Mouse (Mus musculus) heart, embryonic 12.5 days (tissue): Measurements from ENCODE around the gene Crabp2. TPM values are rescaled to one million over a fixed set of nuclear protein-coding genes. Genes with fewer than 3 reads are reported as not detected.

ENCODE experiments used
- ATAC-seq: fragments of 200-750 bp; cut with Nextera tagmentation; 2 replicates; pipeline ENCODE4 v1.8.0; 2017; ENCODE audit warnings: moderate TSS enrichment, moderate library complexity; ENCODE audit not compliant: insufficient number of reproducible peaks, low FRiP score
- H3K27ac ChIP-seq: fragments of 300-500 bp; sonication (generic); 2 replicates; pipeline ENCODE4 v1.5.1; 2016; ENCODE audit warnings: mild to moderate bottlenecking, moderate library complexity; ENCODE audit not compliant: poor library complexity, severe bottlenecking
- H3K27me3 ChIP-seq: fragments of 300-500 bp; sonication (generic); replicated peaks from 2 replicates; pipeline ENCODE4 v1.6.1; 2016; ENCODE audit warnings: mild to moderate bottlenecking, moderate library complexity
- H3K36me3 ChIP-seq: fragments of 300-500 bp; sonication (generic); 2 replicates; pipeline ENCODE4 v1.6.1; 2016; ENCODE audit warnings: mild to moderate bottlenecking, moderate library complexity
- H3K4me1 ChIP-seq: fragments of 300-500 bp; sonication (generic); replicated peaks from 2 replicates; pipeline ENCODE4 v1.6.1; 2016; ENCODE audit warnings: mild to moderate bottlenecking
- H3K4me2 ChIP-seq: fragments of 300-500 bp; sonication (generic); 2 replicates; pipeline ENCODE4 v1.6.1; 2016; ENCODE audit warnings: mild to moderate bottlenecking, moderate library complexity
- H3K4me3 ChIP-seq: fragments of 300-500 bp; sonication (generic); 2 replicates; pipeline ENCODE4 v1.5.1; 2016; ENCODE audit warnings: mild to moderate bottlenecking
- H3K9ac ChIP-seq: fragments of 300-500 bp; sonication (generic); 2 replicates; pipeline ENCODE4 v1.6.1; 2016; ENCODE audit warnings: mild to moderate bottlenecking, moderate library complexity
- H3K9me3 ChIP-seq: fragments of 300-500 bp; sonication (generic); replicated peaks from 2 replicates; pipeline ENCODE4 v1.6.1; 2016; ENCODE audit warnings: mild to moderate bottlenecking, moderate library complexity
- WGBS: fragments of 180-500 bp; shearing (Covaris S2); methylation state at CpG from one replicate; pipeline ENCODE4 v1.1.7; 2016; 5-methylcytosine and 5-hydroxymethylcytosine counted together
- polyA plus RNA-seq: library from polyadenylated mRNA; unstranded; fragments of >200 nt; fragmentation: Nextera tagmentation; extraction: Ambion mirVana; gene quantifications from 2 replicates; pipeline ENCODE4 v1.2.1, GENCODE M21; 2016

Gene Crabp2
- polyA plus RNA-seq, 1 experiment from 2014 or later = 8.0 TPM

DNA sequence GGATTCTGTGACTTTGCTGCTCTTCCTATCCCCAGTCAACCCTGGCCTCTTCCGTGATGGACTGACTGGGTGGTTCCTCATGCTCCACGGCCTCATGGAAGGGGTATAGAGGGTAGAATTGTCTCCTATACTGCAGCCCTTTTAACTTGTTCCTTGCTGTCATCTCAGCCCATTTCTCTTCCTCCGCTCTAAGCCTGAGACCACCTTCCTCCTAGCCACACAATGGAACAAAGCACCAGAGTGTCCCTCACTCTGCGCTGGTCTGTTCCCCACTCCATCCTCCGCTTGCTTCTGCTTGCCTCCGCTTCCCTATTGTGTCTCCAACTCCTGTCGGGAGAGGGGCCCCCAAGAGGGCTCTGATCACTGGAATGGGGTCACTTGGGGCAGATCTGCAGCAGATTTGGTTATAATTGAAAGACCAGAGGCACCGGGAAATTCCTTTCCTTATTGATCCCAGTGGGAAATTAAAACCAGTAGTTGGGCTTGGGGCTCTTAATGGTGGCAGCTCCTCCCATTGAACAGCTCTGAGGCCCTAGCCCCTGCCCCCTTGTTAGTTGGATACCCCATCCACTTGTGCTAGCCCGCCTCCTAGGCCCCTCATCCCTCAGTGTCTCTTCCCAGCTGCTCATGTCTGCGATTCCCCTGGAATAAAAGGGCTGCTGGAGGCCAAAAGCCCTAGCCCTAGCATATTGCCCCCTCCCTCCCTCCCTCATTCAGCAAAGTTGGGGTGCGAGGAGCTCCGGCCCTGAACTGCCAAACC is 2.5 kb upstream of the Crabp2 start:
- Histone ChIP-seq H3K4me1 (peaks cover 60% of the 10 kb centered on the region), H3K36me3 (peaks cover 20% of the 10 kb centered on the region), H3K4me2 (no peak overlapping the region), H3K4me3 (no peak overlapping the region), H3K27ac (no peak overlapping the region), H3K9ac (no peak overlapping the region), H3K27me3 (peaks cover 60% of the 10 kb centered on the region), H3K9me3 (no peaks in the 10 kb centered on the region)
- WGBS = 43% methylated on average over 12 of the region's 12 CpGs
- no peak for ATAC-seq

GRCm38 (mm10) chr3:87946541-87946860 is 2.0 kb upstream of the Crabp2 start:
- Histone ChIP-seq H3K9ac (no peak overlapping the region), H3K4me1 (peaks cover 60% of the 10 kb centered on the region), H3K36me3 (peaks cover 14% of the 10 kb centered on the region), H3K27ac (no peak overlapping the region), H3K4me3 (no peak overlapping the region), H3K4me2 (peak overlapping the region; percentile 79; the same call in 1 of the 2 replicates), H3K27me3 (peaks cover 66% of the 10 kb centered on the region), H3K9me3 (no peaks in the 10 kb centered on the region)
- WGBS = 54% methylated on average over 1 of the region's 1 CpGs
- no peak for ATAC-seq

GRCm38 (mm10) chr3:87947056-87947810 is 1.2 kb upstream of the Crabp2 start:
- Histone ChIP-seq H3K4me1 (peaks cover 67% of the 10 kb centered on the region), H3K27me3 (peaks cover 70% of the 10 kb centered on the region), H3K4me2 (peak overlapping the region; percentile 79), H3K4me3 (peak overlapping the region; percentile 44), H3K27ac (no peak overlapping the region), H3K9me3 (no peaks in the 10 kb centered on the region), H3K9ac (peak overlapping the region; percentile 74), H3K36me3 (peaks cover 7% of the 10 kb centered on the region)
- ATAC-seq = no peak
- 5% methylated on average over 26 of the region's 26 CpGs for WGBS

DNA sequence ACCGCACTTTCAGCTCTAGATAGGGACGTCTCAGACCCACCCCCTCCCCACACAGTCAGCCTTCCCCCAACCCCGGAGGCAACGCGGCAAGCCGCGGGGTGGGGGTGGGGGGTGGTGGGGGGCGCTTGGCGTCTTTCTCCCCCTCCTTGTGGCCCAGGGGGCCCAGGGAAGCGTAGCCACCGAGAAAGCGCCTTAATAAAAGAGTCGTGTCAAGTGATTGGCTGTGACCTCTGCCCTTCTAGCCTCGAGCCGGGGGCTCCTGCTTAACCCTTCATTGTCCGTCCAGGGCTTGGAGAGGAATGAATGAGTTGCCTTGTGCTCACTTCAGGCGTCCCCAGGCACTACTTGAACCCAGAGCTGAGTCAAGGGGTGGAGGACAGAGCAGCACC is 661 bp upstream of the Crabp2 start:
- Histone ChIP-seq H3K27ac (no peak overlapping the region), H3K4me3 (peak overlapping the region; percentile 44), H3K9me3 (no peaks in the 10 kb centered on the region), H3K4me1 (peaks cover 73% of the 10 kb centered on the region), H3K9ac (peak overlapping the region; percentile 74), H3K36me3 (0 out of 2 replicates have a peak, but pooled peaks cover 2% of the 10 kb centered on the region), H3K27me3 (peaks cover 70% of the 10 kb centered on the region), H3K4me2 (peak overlapping the region; percentile 79)
- WGBS = 0% methylated on average over 17 of the region's 17 CpGs
- ATAC-seq = no peak

- WGBS = 15% methylated on average over 16 of the region's 16 CpGs
- H3K27ac ChIP-seq = no peak overlapping the region
- H3K36me3 ChIP-seq = no peaks in the 10 kb centered on the region
- H3K4me2 ChIP-seq = peak overlapping the region; percentile 79
- ATAC-seq = no peak; the same call in 1 of the 2 replicates
- peak overlapping the region; percentile 44; the same call in 1 of the 2 replicates for H3K4me3 ChIP-seq
- peaks cover 70% of the 10 kb centered on the region for H3K27me3 ChIP-seq
- H3K9me3 ChIP-seq = no peaks in the 10 kb centered on the region
- H3K9ac ChIP-seq = no peak overlapping the region
- peaks cover 74% of the 10 kb centered on the region for H3K4me1 ChIP-seq
Measured at GRCm38 (mm10) chr3:87949266-87949954, 944 bp downstream of the Crabp2 start.

- Histone ChIP-seq H3K9ac (no peak overlapping the region), H3K9me3 (no peaks in the 10 kb centered on the region), H3K27me3 (peaks cover 69% of the 10 kb centered on the region), H3K4me1 (peaks cover 67% of the 10 kb centered on the region), H3K4me2 (no peak overlapping the region), H3K27ac (no peak overlapping the region), H3K36me3 (no peaks in the 10 kb centered on the region), H3K4me3 (no peak overlapping the region)
- ATAC-seq = no peak
- WGBS = 18% methylated on average over 13 of the region's 13 CpGs
Measured at GRCm38 (mm10) chr3:87949955-87950515, 1.6 kb downstream of the Crabp2 start.

DNA sequence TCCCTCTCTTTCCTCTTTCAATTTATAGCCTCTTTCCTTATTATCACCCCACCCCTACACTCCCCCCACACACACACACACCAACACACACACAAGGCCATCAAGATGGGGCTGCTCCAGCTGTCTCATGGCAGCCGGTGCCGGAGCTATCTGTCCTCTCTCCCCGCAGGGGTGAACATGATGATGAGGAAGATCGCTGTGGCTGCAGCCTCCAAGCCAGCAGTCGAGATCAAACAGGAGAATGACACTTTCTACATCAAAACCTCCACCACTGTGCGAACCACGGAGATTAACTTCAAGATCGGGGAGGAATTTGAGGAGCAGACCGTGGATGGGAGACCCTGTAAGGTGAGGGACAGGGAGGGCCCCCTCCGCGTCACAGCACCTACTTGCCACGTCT is 3.5 kb downstream of the Crabp2 start:
- ATAC-seq = no peak
- Histone ChIP-seq H3K4me1 (peaks cover 49% of the 10 kb centered on the region), H3K36me3 (no peaks in the 10 kb centered on the region), H3K4me2 (peak overlapping the region; percentile 76), H3K9me3 (no peaks in the 10 kb centered on the region), H3K9ac (peak overlapping the region; percentile 62), H3K27ac (0 out of 2 replicates have a peak overlapping the region, but pooled peaks have one; percentile 28), H3K4me3 (peak overlapping the region; percentile 45), H3K27me3 (peaks cover 49% of the 10 kb centered on the region)
- 7% methylated on average over 12 of the region's 12 CpGs for WGBS

GRCm38 (mm10) chr3:87952440-87952839 is 4.0 kb downstream of the Crabp2 start:
- H3K4me3 ChIP-seq = peak overlapping the region; percentile 45
- H3K9ac ChIP-seq = peak overlapping the region; percentile 62
- H3K27ac ChIP-seq = 0 out of 2 replicates have a peak overlapping the region, but pooled peaks have one; percentile 28
- H3K4me2 ChIP-seq = peak overlapping the region; percentile 76
- H3K36me3 ChIP-seq = no peaks in the 10 kb centered on the region
- ATAC-seq = peak; percentile 70; the same call in 1 of the 2 replicates
- 0% methylated on average over 5 of the region's 5 CpGs for WGBS
- H3K4me1 ChIP-seq = peaks cover 44% of the 10 kb centered on the region
- peaks cover 45% of the 10 kb centered on the region for H3K27me3 ChIP-seq
- H3K9me3 ChIP-seq = no peaks in the 10 kb centered on the region

- Histone ChIP-seq H3K4me2 (no peak overlapping the region), H3K27me3 (no peaks in the 10 kb centered on the region; the same call in 1 of the 2 replicates), H3K9me3 (no peaks in the 10 kb centered on the region), H3K27ac (no peak overlapping the region), H3K4me3 (no peak overlapping the region), H3K4me1 (peaks cover 31% of the 10 kb centered on the region), H3K9ac (no peak overlapping the region), H3K36me3 (no peaks in the 10 kb centered on the region)
- 29% methylated on average over 1 of the region's 1 CpGs for WGBS
- no peak for ATAC-seq
Measured at GRCm38 (mm10) chr3:87958056-87958455, 9.6 kb downstream of the Crabp2 start.

GRCm38 (mm10) chr3:87958476-87958875 is 10.0 kb downstream of the Crabp2 start:
- ATAC-seq = no peak
- no peaks in the 10 kb centered on the region for H3K9me3 ChIP-seq
- H3K27ac ChIP-seq = no peak overlapping the region
- no peak overlapping the region for H3K4me3 ChIP-seq
- 13% methylated on average over 4 of the region's 4 CpGs for WGBS
- no peaks in the 10 kb centered on the region; the same call in 1 of the 2 replicates for H3K27me3 ChIP-seq
- peaks cover 30% of the 10 kb centered on the region for H3K4me1 ChIP-seq
- H3K36me3 ChIP-seq = no peaks in the 10 kb centered on the region
- H3K4me2 ChIP-seq = no peak overlapping the region
- no peak overlapping the region for H3K9ac ChIP-seq
